Mouse (Mus musculus) embryonic facial prominence, embryonic 14.5 days (tissue): Measurements from ENCODE around the gene Ccdc69. TPM values are rescaled to one million over a fixed set of nuclear protein-coding genes. Genes with fewer than 3 reads are reported as not detected.
A peak's percentile ranks its signal among the peaks of the same experiment; 100 is the strongest.
"Not testable (repeated sequence)": the region's sequence is repeated elsewhere in the genome, so short reads cannot be mapped to it uniquely, and the experiment has no call there.

ENCODE experiments used
- ATAC-seq: fragments of 200-750 bp; cut with Nextera tagmentation; 2 replicates; pipeline ENCODE4 v1.8.0; 2017; ENCODE audit warnings: low read depth, moderate number of reproducible peaks, moderate TSS enrichment
- DNase-seq: peaks from one replicate; pipeline ENCODE4 v3.0.0-alpha.2; 2015; ENCODE audit warnings: low spot score
- H3K27ac ChIP-seq: fragments of 300-500 bp; sonication (generic); replicated peaks from 2 replicates; pipeline ENCODE4 v1.5.1; 2014; ENCODE audit warnings: low read depth, mild to moderate bottlenecking, low read length, moderate library complexity
- H3K27me3 ChIP-seq: fragments of 300-500 bp; sonication (generic); replicated peaks from 2 replicates; pipeline ENCODE4 v1.6.1; 2014; ENCODE audit warnings: low read length; ENCODE audit not compliant: control insufficient read depth, insufficient read depth
- H3K36me3 ChIP-seq: fragments of 300-500 bp; sonication (generic); 2 replicates; pipeline ENCODE4 v1.6.1; 2014; ENCODE audit warnings: low read length, mixed read lengths; ENCODE audit not compliant: control insufficient read depth, insufficient read depth
- H3K4me1 ChIP-seq: fragments of 300-500 bp; sonication (generic); 2 replicates; pipeline ENCODE4 v1.6.1; 2014; ENCODE audit warnings: antibody characterized with exemption, low read length; ENCODE audit not compliant: control insufficient read depth, insufficient read depth
- H3K4me2 ChIP-seq: fragments of 300-500 bp; sonication (generic); 2 replicates; pipeline ENCODE4 v1.6.1; 2014; ENCODE audit warnings: low read depth, mild to moderate bottlenecking, low read length, moderate library complexity, mixed read lengths
- H3K4me3 ChIP-seq: fragments of 300-500 bp; sonication (generic); 2 replicates; pipeline ENCODE4 v1.5.1; 2014; ENCODE audit warnings: low read depth, mild to moderate bottlenecking, low read length
- H3K9ac ChIP-seq: fragments of 300-500 bp; sonication (generic); 2 replicates; pipeline ENCODE4 v1.6.1; 2014; ENCODE audit warnings: low read depth, mild to moderate bottlenecking, low read length, moderate library complexity, mixed read lengths
- H3K9me3 ChIP-seq: fragments of 300-500 bp; sonication (generic); 2 replicates; pipeline ENCODE4 v1.6.1; 2016; ENCODE audit warnings: low read length; ENCODE audit not compliant: control insufficient read depth
- WGBS: fragments of 180-500 bp; shearing (Covaris S2); extraction: QIAGEN DNeasy Blood & Tissue Kit; methylation state at CpG from one replicate; pipeline ENCODE4 v1.1.7; 2014; 5-methylcytosine and 5-hydroxymethylcytosine counted together
- polyA plus RNA-seq: library from polyadenylated mRNA; unstranded; fragments of >200 nt; fragmentation: Nextera tagmentation; extraction: Ambion mirVana; gene quantifications from 2 replicates; pipeline ENCODE4 v1.2.1, GENCODE M21; 2014

Gene Ccdc69
- 2.2 and 2.7 TPM in 2 replicates for polyA plus RNA-seq

- peak within 1 kb of the TSS; percentile 49 for H3K4me3 ChIP-seq
- no peaks in the 10 kb centered on the region for H3K9me3 ChIP-seq
- DNase-seq (peak; percentile 75), ATAC-seq (peak; percentile 74)
- WGBS, result under 1% methylated on average over 39 of the region's 50 CpGs
- H3K9ac ChIP-seq, result peak within 1 kb of the TSS; percentile 60
- peak within 1 kb of the TSS; percentile 94 for H3K4me2 ChIP-seq
- H3K4me1 ChIP-seq, result 0 out of 2 replicates have a peak, but pooled peaks cover 3% of the 10 kb centered on the region
- H3K27ac ChIP-seq, result no peak within 1 kb of the TSS
- H3K27me3 ChIP-seq, result peaks cover 10% of the 10 kb centered on the region; the same call in 1 of the 2 replicates
- no peaks in the 10 kb centered on the region for H3K36me3 ChIP-seq
Measured at GRCm38 (mm10) chr11:55077331-55078231, at the start of gene Ccdc69. TSS of gene Ccdc69 (minus strand) at chr11:55078131.

DNA sequence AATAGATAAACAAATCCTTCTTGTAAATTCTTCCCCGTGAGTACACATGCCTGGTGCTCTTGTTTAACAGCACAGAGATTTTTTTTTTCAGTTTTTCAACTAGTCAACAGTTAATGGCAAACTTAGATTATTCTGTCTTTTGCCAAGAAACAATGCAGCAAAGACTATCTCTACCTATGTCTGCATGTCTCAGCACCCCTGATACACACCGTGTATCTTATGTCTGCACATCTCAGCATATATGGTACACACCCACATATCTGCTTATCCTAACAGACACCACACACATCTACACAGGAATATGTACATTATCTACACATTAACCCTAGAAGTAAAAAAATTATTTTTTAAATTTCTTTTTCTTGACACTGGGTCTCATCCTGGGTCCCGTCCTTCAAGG lies 48.7 kb upstream of the Ccdc69 start:
- 84% methylated on average over 3 of the region's 3 CpGs for WGBS
- H3K9me3 ChIP-seq, result no peaks in the 10 kb centered on the region

DNA sequence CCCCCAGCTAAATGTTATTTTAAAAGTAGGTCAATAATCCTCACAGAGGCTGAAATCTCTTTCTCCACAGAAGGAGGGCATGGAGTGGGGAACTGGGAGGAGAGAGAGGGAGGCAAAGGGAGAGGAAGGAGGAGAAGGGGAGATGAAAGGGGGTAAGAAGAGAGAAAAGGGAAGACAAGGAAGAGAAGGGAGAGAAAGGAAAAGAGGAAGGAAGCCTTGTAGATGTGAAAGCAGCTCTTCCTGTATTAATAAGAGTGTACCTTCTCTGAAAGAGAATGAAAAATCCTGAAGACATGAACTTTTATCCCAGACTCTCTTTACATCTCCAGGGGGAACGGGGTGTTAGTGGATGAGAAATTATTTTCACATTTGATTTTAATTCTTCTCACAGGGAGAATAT lies 43.5 kb upstream of the Ccdc69 start:
- Histone ChIP-seq H3K27me3 (no peaks in the 10 kb centered on the region), H3K9ac (no peak overlapping the region), H3K4me1 (no peaks in the 10 kb centered on the region), H3K4me3 (no peak overlapping the region), H3K27ac (no peak overlapping the region), H3K36me3 (no peaks in the 10 kb centered on the region), H3K9me3 (no peaks in the 10 kb centered on the region), H3K4me2 (no peak overlapping the region)
- ATAC-seq (no peak), DNase-seq (no peak)
- WGBS, result 76% methylated on average over 1 of the region's 1 CpGs

More for the DNA sequence above, 48.7 kb upstream of the Ccdc69 start:
- H3K4me3 ChIP-seq, result no peak overlapping the region
- H3K36me3 ChIP-seq, result no peaks in the 10 kb centered on the region
- H3K27ac ChIP-seq, result no peak overlapping the region
- DNase-seq, result no peak
- no peak for ATAC-seq
- no peaks in the 10 kb centered on the region for H3K27me3 ChIP-seq
- no peaks in the 10 kb centered on the region for H3K4me1 ChIP-seq
- H3K4me2 ChIP-seq, result no peak overlapping the region
- no peak overlapping the region for H3K9ac ChIP-seq

DNA sequence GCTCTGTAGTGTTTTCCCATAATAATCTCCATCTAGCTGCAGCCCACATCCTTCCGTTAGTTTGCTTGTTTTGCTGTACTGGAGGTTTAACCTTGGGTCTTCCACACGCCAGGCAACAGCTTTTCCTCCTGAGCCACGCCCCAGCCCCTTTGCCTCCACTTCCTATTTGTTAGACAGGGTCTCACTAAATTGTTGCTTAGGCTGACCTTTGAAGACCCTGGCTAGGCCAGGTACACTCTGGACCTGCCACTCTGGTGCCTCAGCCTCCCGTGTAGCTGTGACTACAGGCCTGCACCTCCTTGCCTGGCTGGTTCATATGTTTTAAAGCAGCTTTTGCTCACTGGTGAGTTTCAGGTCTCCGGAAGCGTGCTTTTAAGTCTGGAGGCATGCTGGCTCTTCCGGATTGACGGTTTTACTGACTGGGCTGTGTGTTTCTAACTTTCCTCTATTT lies 42.9 kb upstream of the Ccdc69 start:
- no peak for DNase-seq

DNA sequence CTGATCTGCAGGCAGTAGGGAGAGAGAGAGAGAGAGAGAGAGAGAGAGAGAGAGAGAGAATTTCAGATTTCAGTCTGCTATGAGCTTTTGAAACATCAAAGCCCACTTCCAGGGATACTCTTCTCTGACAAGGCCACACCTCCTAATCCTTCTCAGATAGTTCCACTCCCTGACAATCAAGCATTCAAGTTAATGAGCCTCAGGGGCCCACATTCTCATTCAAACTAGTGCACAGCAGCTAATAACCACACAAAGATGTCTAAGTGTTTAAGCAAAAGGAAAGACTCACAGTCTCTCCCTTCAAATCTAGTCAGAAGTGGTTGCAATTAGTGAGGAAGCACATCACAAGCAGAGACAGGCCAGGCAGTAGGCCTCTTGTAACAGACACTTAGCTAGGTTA lies 42.3 kb upstream of the Ccdc69 start:
- Histone ChIP-seq H3K27ac (no peak overlapping the region), H3K36me3 (no peaks in the 10 kb centered on the region), H3K4me2 (no peak overlapping the region), H3K9me3 (no peaks in the 10 kb centered on the region), H3K9ac (no peak overlapping the region), H3K27me3 (no peaks in the 10 kb centered on the region), H3K4me1 (no peaks in the 10 kb centered on the region), H3K4me3 (no peak overlapping the region)
- DNase-seq (no peak), ATAC-seq (no peak)

More for the DNA sequence above, 42.9 kb upstream of the Ccdc69 start:
- Histone ChIP-seq H3K27me3 (no peaks in the 10 kb centered on the region), H3K4me1 (no peaks in the 10 kb centered on the region), H3K4me3 (no peak overlapping the region), H3K9ac (no peak overlapping the region), H3K9me3 (no peaks in the 10 kb centered on the region), H3K36me3 (no peaks in the 10 kb centered on the region), H3K4me2 (no peak overlapping the region), H3K27ac (no peak overlapping the region; the same call in 1 of the 2 replicates)
- no peak for ATAC-seq
- 63% methylated on average over 8 of the region's 8 CpGs for WGBS

DNA sequence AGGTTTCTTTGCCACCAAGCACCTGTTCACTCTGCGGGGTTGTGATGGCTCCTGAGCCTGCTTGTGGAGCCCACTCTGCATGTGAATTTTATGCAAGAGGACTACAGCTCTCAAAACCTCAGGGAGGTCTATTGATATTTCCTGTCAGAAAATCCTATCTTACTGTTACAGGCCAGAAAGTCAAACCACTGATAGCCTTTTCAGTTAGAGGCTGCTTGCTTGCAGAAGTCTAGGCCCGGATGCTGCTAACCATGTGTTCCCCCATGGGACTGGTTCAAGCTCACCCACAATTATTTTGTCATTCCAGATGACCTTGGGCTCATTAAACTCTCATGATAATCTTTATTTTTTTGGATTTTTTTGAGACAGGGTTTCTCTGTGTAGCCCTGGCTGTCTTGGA lies 39.1 kb upstream of the Ccdc69 start:
- Histone ChIP-seq H3K9me3 (no peaks in the 10 kb centered on the region), H3K4me3 (no peak overlapping the region), H3K4me1 (no peaks in the 10 kb centered on the region), H3K9ac (no peak overlapping the region), H3K27ac (no peak overlapping the region), H3K36me3 (no peaks in the 10 kb centered on the region), H3K4me2 (no peak overlapping the region), H3K27me3 (no peaks in the 10 kb centered on the region)
- ATAC-seq (no peak), DNase-seq (no peak)
- WGBS, result 90% methylated on average over 2 of the region's 2 CpGs

DNA sequence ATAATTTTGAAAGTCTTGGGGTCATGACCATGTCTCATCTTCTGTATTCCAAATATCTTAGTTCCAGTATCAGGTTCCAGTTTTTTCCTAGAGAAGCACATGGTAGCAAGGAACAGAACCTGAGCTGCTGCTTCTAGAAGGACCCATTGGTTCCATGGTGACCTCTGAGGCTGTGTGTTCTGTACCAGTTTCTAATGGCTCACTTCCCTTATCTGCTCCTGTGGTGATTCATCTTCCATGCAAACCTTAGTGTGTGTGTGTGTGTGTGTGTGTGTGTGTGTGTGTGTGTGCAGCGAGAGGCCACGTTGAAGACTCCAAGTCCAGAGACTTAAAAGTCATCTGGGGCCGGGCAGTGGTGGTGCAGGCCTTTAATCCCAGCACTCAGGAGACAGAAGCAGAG lies 38.1 kb upstream of the Ccdc69 start:
- no peak overlapping the region for H3K4me3 ChIP-seq
- H3K9me3 ChIP-seq, result no peaks in the 10 kb centered on the region
- 91% methylated on average over 3 of the region's 3 CpGs for WGBS
- no peak overlapping the region for H3K27ac ChIP-seq
- no peak overlapping the region for H3K9ac ChIP-seq
- H3K27me3 ChIP-seq, result no peaks in the 10 kb centered on the region
- no peak overlapping the region for H3K4me2 ChIP-seq
- DNase-seq (no peak), ATAC-seq (no peak)
- H3K36me3 ChIP-seq, result no peaks in the 10 kb centered on the region
- no peaks in the 10 kb centered on the region for H3K4me1 ChIP-seq

- Histone ChIP-seq H3K4me1 (no peaks in the 10 kb centered on the region), H3K27ac (no peak overlapping the region), H3K4me2 (no peak overlapping the region), H3K4me3 (no peak overlapping the region), H3K36me3 (peaks cover under 1% of the 10 kb centered on the region; the same call in 1 of the 2 replicates), H3K27me3 (no peaks in the 10 kb centered on the region), H3K9me3 (no peaks in the 10 kb centered on the region), H3K9ac (no peak overlapping the region)
- DNase-seq, result no peak
- ATAC-seq, result no peak
- 69% methylated on average over 2 of the region's 2 CpGs for WGBS
Measured at GRCm38 (mm10) chr11:55114291-55114690, 36.4 kb upstream of the Ccdc69 start.

DNA sequence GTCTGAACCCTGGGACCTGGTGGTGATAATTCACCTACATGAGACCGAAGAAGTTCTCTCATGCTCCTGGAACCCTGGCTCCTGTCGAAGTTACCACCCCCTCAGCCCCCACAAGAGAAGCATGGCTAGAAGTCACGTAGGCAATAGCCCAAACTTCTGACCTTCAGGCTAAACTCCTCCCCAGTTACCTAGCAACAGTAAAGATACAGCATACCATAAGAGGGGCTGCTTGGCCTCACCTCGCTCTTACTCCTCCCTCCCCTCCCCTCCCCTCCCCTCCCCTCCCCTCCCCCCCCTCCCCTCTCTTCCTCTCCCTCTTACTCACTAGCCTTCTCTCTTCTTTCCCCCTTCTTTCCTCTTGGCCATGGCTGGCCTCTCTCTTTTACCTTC lies 35.9 kb upstream of the Ccdc69 start:
- not testable (repeated sequence) for H3K27me3 ChIP-seq, H3K4me1 ChIP-seq, H3K9ac ChIP-seq, H3K27ac ChIP-seq, H3K4me2 ChIP-seq, H3K36me3 ChIP-seq, DNase-seq, H3K4me3 ChIP-seq, H3K9me3 ChIP-seq, ATAC-seq
- WGBS, result 30% methylated on average over 3 of the region's 4 CpGs
